Mouse (Mus musculus): ENCODE measurements at regions not wholly inside any gene's neighbourhood (a gene's known extent, or its start where the extent isn't known, plus 50 kb on each side); places are given as distances from the start of the nearest gene placed in this dataset.

DNA sequence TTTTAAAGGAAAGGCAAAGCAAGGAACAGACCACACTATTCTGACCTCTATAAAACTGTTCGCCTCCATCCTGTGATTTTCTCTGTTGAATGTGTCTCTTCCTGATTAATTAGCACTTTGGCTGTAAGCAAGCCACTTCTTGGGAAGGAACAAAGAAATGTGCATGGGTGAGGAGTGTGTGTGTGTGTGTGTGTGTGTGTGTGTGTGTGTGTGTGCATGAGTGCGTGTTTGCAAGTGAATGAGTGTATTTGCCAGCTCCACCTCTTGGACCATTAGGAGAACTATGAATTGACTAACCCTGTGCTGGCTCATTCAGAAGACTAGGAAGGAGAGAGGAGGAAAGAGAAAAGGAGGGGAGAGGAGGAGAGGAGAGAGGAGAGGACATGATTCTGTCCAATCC is 261.9 kb upstream of the Hs6st1 start:
- TF ChIP-seq POLR2A (IDR thresholded peaks at IDR 0.05; ENCODE audit: low read depth, low read length): no peak
- TF ChIP-seq CTCF (IDR thresholded peaks at IDR 0.05; ENCODE audit: extremely low read depth, insufficient read length, insufficient replicate concordance, low read depth, low read length): no peak
